Mouse (Mus musculus) thymus, postnatal 14 days (tissue): Measurements from ENCODE around the gene Mymk.
A peak's percentile ranks its signal among the peaks of the same experiment; 100 is the strongest.

ENCODE experiments used
- DNase-seq: peaks from one replicate; pipeline ENCODE4 v3.0.0; 2021

Mymk gene

DNA sequence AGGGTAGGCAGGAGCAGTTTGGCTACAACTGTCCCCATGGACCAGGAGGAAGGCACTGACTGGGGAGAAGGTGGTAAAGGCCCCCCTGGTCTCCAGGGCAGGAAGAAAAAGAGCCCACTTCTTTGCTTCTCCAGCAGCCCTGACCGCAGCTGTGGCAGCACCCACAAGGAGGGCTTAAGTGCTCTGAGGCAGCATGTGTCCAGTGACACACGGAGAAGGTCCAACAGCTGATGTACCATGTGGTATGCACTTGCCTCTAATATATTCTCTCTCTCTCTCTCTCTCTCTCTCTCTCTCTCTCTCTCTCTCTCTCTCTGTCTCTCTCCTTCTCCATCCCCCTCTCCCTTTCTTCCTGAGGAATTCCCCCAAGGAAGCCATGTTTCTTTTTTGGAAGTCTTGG lies at the start of gene Mymk:
Gene Mymk, minus strand, starts transcription at position 202 of the 400 bp plus-strand sequence.
- no peak for DNase-seq

DNA sequence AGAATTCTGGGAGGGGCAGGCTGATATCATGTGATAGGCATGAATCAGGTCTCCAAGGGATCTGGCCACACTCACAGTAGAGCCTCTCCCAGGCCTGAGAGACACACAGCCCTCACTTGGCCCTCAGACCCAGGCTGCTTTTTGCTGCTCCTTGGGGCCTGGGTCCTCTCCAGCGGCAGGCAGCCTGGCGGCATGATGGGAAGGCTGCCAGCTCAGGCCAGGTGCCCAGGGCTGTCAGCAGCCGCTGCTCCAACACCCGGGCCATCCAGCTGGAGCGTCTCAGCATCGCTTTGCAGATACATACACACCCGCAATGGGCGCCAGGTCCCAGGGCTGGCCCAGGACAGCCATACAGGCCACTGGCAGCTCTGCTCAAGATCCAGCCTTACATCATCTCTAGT lies 48.3 kb upstream of the Mymk start:
- peak; percentile 67 for DNase-seq

DNA sequence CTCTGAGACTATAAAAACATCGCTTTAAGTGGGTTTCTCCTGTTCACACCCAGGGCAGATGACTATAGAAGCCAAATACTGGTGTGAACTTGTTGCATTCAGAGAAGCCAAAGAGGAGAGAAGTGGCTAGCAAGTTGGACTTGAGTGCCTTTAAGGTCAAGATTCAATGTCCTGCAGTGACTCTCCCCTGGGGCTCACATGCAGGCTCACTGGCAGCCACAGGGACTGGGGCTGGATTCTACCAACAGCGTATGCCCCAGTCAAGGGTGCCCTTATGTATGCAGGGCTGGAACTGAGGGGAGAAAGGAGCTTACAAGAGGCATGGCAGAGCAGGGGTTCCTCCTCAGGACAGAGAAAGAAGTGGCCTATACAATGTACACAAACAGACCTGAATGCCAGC lies 47.8 kb upstream of the Mymk start:
- no peak for DNase-seq

DNA sequence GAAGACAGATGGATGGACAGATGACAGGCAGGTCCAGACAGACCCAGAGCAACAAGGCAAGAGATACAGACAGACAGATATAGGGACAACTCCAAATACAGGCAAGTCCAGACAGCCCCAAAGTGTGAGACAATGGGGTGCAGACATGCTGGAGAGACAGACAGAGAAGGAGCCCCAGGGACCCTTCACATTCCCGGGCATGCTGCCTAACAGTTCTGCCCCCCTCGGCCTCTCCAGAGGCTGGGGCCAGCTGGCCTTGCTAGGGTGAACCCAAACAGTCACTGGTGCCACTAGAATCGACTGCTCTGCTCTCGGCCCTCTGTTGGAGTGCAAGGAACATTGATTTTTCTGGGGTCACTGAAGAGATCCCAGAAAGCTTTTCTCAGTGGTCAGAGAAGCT lies 46.5 kb upstream of the Mymk start:
- no peak for DNase-seq

DNA sequence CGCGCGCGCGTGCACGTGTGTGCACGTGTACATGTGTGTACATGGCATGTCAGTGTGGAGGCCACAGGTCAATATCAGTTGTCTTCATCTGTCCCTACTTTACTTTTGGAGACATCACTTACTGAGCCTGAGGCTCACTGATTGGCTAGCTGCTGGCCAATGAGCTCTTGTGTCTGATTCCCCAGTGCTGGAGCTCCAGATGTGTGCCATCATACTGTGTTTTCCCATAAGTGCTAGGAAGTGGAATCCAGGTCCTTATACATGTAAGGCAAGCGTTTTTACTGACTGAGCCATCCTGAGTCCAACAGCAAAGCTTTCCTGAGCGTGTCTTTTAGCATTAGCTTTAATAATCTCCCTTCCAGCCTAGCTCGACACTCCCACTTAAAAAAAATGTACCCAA lies 42.2 kb upstream of the Mymk start:
- no peak for DNase-seq

DNA sequence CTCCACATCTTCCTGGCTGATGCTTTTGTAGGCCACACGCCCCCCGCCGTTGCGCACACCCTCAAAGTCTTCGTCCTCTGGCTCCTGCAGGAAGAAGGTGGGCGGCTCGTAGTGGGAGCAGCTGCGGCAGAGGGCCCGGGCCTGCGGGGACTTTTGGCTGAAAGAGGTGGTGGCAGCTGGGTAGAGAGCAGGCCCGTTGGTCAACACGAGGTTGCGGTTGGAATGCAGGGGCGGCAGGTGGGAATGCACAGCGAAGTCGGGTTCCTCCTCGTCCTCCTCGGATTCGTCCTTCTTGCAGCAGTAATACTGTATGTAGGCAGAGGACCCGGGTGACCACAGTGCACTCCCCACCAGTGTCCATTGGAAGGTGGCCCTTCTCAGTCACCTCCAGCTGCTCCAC lies 40.6 kb upstream of the Mymk start:
- no peak for DNase-seq

DNA sequence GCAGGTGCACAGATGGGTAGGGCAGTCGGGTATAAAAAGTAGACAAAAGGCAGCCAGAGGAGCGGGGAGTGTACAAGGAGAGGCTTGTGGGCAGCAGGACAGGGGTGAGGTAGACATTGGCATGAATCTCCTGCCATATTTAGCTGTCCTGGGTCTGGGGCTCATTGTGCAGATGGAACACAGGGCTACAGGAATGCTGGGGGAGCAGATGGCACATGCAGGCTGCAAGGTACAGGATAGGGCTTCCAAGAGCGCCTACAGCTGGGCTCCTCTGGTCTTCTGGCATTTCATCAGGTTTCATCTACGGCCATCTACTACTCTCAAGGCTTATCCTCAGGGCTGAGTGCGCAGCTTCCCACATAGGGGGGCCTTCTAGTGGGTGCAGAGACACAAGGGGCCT lies 37.1 kb upstream of the Mymk start:
- no peak for DNase-seq

DNA sequence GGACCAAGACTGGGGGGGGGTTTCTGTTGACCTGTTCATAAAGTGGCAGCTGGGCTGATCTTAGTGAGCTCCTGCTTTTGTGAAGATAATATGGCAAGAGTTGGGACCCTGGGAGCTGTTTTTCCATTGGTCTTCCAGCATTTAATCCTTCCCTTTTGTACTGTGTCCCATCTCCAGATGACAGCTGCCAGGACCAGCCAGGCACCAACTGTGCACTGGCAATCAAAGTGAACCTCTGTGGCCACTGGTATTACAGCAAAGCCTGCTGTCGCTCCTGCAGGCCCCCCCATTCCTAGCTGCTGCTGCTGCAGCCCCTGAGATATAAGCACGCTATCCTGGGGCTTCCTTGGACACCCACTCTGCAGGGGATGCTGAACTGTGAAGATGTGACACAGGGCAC lies 36.2 kb upstream of the Mymk start:
- DNase-seq: no peak

DNA sequence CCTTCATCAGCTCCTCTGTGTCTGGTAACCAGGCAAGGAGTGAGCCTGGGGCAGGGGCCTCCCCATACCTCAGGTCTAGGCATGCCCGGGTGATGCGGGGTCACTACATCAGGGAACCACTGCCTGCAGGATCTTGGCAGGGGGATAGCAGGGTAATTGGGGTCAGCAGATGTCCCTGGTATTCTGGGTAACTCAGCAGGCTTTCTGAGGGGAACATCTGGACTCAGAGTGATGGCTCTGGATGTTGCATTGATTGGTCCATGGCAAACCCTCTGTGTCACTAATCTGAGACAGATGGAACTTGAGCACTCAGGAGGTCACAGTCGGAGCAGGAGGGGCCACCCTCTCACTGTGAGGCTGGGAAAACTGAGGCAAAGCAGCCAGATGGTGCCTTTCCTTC lies 34.8 kb upstream of the Mymk start:
- DNase-seq: no peak

DNA sequence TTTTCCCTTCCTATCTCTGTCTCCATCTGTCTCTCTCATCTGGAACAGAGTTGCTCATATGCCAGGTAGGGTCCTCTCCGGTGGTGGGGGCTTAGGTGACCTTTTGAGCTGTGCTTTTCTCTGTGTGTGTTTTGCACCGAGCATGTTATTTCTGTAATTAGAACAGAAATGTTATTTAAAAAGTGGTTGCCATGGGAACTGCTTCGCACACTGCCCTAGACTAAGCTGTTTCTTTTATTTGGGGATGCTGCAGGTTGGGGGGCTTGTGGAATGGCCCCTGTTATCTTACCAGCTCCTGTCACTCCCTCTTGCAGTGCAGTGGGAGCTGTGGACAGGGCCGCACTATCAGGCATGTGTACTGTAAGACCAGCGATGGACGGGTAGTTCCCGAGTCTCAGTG lies 31.6 kb upstream of the Mymk start:
- DNase-seq: no peak

DNA sequence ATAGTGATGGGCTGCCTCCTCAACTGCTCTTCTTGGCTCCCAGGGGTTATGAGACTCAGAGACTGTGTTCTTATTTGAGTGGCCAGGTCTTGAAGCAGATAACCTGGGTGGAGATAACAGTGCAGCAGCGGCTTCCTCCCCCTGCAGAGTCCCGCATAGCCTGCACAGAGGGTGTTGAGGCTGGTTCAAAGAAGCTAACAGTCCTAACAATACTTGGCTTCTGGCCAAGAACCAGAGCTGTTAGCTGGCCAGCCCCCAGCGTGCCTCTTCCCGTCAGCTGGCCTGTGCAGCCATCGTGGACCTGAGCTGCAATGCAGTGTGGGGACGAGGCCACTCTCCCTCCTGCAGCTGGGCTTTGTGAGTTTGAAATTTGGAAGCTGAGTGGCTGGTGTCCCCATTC lies 25.8 kb upstream of the Mymk start:
- DNase-seq: no peak

DNA sequence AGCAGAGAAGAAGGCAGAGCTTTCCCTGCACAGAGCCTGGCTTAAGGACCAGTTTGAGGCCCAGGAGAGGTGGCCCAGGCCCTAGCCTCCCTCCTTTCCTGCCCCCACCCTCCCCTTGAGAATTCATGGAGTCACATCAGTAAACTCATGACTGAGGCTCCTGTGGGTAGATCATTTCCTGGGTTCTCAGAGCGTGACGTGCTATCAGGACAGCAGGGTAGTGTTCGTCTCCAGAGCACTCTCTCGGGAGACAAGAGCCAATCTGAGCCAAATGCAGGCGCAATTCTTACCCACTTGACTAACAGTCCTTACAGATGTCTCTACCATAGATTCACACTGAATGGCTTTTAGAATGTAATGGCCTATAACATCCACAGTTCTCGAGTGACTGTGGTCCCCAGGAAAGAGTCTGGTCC lies 25.3 kb upstream of the Mymk start:
- DNase-seq: no peak

DNA sequence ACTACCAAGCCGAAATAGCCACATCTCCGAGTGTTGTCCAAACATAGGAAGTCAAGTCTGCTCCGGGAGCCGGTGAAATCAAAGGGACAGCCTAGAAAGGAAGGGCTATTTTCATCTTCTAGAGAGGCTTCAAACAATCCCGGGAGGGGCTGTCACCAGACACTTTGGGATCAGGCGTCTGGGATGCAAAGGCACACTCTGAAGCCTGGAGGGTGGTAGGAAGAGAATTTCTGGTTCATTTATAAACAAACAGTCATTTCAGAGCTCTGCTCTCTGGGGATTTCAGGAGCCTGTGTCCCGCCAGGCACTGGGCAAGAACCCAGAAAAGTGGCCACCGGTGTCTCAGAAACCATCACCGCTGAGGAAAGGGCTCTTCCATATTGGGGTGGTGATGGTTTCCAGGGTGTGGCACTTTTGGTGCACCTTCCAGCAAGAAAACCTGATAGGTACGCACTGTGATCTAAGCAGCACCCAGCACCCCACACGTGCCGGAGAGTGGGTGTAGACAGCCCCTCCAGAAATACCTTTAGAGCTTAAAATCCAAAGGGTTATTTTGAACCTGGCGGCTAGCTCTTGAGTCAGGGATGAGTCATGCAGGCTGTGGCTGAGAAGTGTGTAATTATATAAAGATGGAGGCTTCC lies 24.5 kb upstream of the Mymk start:
- DNase-seq: no peak

DNA sequence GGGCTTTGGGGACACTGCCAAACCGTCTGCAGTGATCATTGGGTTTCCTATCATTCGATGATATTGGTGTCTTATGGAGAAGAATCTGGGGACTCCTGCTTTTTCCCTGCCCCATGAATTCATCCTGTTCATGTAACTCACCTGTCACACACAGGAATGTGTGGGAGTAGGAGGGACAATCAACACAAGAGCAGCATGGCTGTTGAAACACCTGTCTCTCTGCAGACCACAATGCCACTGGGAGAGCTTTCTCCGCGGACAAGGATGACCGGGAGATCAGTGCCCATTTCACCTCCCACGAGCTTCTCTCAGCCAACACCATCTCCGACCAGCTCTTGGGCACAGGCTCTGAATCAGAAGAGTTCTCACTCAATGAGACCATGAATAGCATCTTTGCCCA lies 23.2 kb upstream of the Mymk start:
- no peak for DNase-seq

DNA sequence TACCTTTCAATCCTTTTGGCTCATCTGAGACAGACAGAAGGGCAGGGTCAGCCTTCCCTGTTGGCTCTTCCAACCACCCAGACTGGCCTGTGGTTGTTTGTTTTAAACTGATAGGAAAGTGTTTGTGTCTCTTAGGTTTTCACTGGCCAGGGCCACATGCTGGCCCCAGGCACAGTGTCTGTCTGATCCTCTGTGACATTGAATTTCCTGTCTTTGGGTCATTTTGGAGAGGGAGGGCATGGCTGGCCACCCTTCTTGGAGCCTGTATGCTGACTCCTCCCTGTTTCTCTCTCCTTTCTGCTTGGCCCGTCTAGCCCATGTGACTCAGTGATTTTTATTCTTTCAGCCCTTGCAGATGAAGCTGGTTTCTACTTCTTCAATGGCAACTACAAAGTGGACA lies 17.3 kb upstream of the Mymk start:
- DNase-seq: no peak

DNA sequence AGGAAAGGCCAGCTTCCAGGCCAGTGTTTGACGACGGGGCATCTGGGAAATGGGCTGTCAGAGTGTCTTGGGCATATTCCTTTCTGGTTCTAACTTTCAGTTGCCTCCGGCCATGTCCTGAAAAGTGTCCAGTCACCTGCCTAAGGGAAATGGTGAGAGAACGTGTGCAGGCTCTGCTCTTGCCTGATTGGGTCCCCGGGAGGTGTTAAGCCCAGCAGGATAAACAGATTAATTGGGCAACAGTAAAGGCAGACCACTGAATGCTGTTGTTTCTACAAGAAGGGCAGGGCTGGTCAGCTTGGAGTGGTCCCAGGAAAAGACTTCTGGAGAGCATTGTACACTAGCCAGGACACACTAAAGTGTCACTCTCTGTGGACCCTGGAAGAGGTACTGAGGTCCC lies 16.7 kb upstream of the Mymk start:
- no peak for DNase-seq

DNA sequence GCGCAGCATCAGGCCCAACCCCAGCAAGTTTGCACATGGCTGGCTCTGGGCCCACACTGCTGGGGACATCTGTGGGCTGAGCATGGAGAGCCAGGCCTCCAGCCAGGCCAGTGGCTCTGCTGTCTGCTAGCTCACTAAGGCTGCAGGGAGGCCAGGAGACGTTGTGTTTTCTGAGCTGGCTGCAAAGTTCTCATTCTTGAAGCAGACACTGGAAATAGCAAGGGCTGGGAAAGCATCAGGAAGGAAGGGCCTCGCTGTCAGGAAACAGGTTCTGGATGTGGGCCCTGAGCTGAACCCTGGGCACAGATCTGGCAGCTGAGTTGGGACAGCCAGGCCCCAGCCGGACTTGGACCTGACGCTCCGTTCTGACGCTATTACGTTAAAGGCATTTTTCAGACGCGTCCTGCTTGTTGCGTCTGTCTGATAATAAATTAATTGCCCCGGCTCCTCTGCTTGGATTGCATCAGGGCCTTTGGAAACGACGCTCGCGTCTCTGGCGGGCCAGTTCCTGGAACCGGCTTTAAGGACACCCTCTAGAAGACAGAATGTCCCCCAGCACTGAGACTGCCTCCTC lies 16.2 kb upstream of the Mymk start:
- DNase-seq: no peak

DNA sequence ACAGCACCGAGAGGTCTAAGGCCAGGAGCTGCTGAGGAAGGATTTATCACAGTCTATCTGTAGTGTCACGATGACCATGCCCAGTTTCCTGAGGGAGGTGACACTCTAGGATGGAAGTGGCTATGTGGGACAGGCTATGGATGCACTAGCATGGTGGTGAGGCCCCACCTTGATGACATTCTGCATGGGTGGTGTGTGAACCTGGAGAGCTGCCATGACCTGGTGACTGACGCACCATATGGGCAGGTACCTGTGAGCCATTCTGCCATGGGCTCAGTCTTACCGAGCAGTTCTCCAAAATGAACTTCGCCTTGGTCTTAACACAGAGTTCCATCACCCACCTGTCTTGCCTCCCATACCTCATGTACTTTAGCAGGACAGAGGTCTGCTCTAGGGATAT lies 15.6 kb upstream of the Mymk start:
- DNase-seq: no peak

DNA sequence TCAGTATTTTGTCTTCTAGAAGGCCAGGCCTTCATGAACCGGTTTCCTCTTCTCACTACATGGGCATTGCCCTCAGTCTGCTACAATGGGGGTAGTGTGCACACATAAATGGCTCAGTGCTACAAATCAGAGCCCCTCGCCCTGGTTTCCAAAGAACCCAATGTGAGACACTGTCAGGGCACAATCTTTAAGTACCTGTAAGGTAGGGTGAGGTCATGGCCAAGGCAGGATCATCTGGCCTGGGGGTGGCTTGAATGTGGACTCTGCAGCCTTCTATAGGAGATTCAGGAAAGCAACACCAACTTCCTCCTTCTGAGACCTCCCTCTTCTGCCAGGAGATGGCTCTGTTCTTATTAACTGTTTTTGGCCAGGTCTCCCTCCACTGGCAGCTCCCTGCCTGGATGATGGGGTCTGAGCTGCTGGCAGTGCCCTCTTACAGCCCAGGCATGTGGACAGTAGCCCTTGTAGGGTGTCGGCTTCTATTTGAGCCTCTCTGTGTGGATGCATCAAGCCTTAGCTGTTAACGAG lies 14.6 kb upstream of the Mymk start:
- DNase-seq: no peak

DNA sequence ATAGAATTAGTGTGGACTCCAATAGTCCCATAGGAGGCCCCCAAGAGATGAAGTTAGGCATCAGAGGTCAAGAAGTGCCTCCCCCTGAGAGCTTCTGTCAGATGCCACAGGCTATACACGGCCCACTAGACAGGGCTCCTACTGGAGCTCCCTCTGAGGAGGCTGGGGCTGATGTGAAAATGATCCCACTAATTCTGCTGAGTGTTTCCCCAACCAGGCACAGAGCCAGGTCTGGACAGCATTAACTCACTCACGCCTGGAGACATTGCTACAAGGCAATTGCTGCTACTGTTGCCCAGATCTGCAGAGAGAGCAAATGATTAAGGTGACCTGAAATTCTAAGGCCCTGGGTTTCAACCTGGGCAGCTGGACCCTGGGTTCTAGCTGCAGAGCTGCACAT lies 13.8 kb upstream of the Mymk start:
- DNase-seq: no peak

DNA sequence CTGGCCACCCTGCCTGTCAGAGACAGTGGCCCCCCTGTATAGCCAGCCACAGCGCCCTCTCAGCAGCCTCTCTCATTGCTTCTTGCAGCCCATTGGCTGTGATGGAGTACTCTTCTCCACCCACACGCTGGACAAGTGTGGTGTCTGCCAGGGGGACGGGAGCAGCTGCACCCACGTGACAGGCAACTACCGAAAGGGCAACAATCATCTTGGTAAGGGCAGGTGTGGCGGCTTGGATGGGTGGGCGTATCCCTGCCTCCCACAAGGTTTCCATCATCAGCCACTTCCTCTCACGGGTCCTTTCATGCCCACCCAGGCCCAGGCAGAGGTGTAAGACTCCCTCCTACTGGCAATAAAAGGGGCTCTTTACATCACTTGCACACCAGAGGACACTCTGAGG lies 13.0 kb upstream of the Mymk start:
- DNase-seq: peak; percentile 71

DNA sequence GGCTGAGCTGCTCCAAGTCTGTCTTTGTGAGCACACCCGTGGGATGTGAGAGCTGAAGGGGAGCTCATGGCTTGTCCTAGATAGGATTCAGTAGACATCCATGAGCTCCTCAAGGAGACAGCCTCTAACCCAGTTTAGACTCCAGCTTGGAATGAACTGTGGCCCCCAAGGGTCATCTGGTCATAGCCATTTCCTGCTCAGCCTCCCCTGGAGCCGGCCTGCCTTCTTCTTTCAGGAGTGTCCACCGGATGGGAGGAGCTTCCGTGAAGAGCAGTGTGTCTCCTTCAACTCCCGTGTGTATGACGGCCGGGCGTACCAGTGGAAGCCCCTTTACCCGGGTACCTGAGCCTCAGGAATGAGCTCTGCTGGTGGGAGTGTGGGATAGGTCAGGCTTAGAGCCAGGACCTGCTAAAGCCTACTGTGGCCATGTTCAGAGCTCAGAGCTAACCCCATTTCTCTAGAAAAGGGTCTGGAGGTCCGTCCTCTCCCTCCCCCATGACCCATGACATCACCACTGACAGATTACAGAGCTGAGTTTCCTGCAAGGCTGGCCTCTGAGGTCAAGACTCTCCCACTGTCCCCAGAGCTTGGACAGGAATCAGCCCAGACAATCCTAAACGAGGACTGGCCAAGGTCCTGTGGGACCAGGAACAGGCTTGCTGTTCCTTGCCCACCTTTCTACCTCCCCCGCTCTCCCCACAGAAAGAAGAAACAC lies 11.9 kb upstream of the Mymk start:
- DNase-seq: no peak

DNA sequence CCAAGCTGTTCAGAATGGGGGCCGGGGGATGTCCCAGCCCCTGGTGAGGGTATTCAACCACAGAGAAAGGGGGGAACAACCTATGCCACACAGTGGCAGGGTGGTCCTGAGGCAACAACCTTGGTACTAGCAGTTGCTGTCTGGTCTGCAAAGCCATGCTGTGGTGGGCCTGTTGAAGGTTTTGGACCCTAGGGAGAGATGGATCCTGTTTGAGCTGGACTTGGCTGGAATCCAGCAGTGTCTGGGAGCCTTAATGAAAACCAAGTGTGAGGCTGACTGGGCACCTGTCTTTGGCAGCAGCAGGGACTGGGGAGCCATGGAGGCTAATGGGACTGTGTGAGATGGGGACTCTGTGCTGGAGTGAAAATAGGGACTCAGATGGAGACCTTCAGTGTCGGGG lies 7.7 kb upstream of the Mymk start:
- no peak for DNase-seq

DNA sequence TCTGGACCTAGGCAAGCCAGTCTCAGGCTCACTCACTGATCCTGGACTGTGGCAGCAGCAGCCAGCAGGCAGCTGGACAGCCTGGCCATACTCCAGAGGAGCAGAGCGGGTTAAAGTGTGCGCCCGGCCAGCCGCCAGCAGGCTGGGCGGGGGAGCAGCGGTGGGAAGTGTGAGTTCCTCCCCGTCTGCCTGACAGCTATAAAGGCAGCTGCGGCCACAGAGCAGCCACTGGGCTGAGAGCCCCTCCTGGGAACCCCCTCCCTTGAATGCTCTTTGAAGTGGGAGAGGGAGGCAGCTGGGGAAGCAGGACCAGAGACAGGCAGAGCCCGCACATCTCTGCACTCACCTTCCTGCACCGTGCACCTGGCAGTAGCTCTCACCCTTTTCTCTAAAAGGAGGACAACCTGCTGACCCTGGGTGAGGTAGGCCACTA lies 7.2 kb upstream of the Mymk start, which contains the start of gene Adamtsl2:
Gene Adamtsl2, plus strand, starts transcription at position 228 of the 433 bp plus-strand sequence.
- peak; percentile 80 for DNase-seq
